Mouse (Mus musculus) cerebellum, adult 11-12 months (tissue): ENCODE results near the gene Klk7.

Experiments used
- DNase-seq: peaks from one replicate; pipeline ENCODE4 v3.0.0; 2022

Klk7 gene

DNA sequence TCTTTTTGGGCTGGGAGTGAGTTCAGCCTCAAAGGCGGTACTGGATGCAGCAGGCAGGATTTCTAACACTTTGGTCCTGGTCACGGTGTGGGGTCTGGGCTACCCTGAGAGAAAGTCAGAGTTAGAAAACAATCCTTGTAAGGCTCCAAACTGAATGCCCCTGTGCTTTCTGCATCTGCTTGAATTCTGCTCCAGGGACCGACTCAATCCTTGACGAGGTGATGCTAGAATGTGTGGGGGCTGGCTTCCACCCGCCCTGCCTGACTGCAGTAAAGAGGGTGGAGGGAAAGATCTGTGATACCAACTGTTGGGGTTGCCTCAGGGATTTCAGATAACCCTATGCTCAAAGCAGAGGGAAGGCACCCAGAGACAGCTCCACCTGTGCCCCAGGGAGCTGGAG lies at the start of gene Klk7:
Klk7 (plus strand) TSS at position 301 of the 400 bp plus-strand sequence.
- DNase-seq: no peak

GRCm38 (mm10) chr7:43766484-43766883 lies 44.6 kb upstream of the Klk7 start:
- DNase-seq: no peak

GRCm38 (mm10) chr7:43768597-43768996 lies 42.5 kb upstream of the Klk7 start, which contains the start of gene Klk12:
Gene Klk12 (plus strand): TSS chr7:43768897.
- no peak for DNase-seq

DNA sequence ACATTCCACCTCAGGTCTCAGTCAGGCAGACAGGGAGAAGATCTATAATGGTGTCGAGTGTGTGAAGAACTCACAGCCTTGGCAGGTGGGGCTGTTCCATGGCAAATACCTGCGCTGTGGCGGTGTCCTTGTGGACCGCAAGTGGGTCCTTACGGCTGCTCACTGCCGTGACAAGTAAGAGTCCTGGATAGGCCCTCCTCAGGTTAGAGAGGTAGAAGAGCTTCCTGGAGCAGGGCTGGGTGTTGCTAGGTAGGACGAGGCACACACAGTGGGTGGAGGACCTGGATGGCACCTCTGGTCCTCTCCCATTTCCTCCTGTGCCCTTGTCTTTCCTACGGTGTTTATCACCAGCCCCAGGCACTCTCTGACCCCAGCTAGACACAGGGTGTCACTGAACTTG lies 41.5 kb upstream of the Klk7 start:
- no peak for DNase-seq

- DNase-seq: no peak
These were observed 40.4 kb upstream of the Klk7 start for GRCm38 (mm10) chr7:43770701-43771100.

- no peak for DNase-seq
These were observed 39.2 kb upstream of the Klk7 start for GRCm38 (mm10) chr7:43771916-43772315.

DNA sequence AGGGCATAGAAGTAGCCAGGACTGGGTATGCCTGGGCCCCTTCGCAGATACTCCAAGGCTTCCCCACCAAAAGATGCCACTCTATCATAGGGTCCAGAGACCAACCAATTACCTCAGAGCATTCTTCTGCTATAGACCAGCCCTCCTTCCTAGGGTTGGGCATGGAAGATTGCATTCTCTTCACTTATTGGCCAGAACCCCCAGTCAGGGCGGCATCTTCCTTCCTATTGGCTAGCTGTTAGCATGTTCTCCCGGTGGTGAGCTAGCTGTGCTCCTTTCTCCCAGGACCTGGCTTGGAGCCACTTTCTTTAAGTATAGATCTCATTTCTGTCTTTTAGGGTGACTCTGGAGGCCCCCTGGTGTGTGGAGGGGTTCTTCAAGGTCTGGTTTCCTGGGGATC lies 38.2 kb upstream of the Klk7 start:
- no peak for DNase-seq

DNA sequence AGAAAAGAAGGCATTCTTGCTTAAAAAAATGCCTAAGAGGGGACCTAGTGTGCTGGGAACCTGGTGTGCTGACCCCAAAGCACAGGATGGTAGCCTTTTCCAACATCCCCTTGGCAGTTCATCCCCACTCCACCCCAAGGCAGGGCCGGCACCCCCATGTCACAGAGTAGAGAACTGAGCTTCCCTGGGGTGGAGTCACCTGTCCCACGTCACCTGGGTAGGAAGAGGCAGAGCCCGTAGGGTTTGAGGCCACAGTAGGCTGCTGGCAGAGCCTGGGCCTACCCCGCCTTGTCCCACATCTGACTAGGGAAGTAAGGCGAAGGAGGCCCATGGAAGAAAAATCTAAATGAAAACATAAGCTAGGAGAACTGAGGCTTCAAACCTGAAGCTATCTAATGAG lies 36.7 kb upstream of the Klk7 start, which contains the start of gene Klk11:
Klk11 (plus strand) TSS at position 241 of the 400 bp plus-strand sequence.
- DNase-seq: no peak

DNA sequence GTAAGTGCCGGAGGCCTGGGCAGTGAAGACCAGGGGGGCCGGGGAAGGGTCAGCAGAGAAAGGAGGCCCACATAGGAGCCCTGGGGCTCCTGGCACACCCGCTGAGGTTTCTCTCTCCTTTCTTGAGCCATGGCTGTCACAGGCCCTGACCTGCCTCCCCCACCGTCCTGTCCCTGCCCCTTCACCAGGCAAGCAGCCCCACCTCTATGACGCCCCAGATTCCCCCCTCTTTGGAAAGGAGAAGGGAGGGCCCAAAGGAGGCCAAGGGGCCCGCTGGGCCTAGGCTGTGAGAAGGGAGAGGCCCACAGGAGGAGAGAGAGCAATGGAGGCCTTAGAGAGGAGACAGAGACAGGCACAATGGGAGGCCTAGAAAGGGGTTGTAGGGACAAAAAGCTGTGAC lies 36.3 kb upstream of the Klk7 start:
- no peak for DNase-seq

- no peak for DNase-seq
These were observed 35.6 kb upstream of the Klk7 start for GRCm38 (mm10) chr7:43775311-43776057.

GRCm38 (mm10) chr7:43776506-43776905 lies 34.6 kb upstream of the Klk7 start:
- no peak for DNase-seq

DNA sequence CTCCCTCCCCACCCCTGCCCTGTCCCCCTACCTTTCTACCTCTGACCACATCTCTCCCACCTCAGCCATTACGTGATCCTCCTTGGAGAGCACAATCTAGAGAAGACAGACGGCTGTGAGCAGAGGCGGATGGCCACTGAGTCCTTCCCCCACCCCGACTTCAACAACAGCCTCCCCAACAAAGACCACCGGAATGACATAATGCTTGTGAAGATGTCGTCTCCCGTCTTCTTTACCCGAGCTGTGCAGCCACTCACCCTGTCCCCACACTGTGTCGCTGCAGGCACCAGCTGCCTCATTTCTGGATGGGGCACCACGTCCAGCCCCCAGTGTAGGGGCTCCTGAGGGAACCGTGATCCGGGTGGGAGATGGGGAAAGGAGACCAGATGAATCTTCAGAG lies 33.7 kb upstream of the Klk7 start:
- no peak for DNase-seq

DNA sequence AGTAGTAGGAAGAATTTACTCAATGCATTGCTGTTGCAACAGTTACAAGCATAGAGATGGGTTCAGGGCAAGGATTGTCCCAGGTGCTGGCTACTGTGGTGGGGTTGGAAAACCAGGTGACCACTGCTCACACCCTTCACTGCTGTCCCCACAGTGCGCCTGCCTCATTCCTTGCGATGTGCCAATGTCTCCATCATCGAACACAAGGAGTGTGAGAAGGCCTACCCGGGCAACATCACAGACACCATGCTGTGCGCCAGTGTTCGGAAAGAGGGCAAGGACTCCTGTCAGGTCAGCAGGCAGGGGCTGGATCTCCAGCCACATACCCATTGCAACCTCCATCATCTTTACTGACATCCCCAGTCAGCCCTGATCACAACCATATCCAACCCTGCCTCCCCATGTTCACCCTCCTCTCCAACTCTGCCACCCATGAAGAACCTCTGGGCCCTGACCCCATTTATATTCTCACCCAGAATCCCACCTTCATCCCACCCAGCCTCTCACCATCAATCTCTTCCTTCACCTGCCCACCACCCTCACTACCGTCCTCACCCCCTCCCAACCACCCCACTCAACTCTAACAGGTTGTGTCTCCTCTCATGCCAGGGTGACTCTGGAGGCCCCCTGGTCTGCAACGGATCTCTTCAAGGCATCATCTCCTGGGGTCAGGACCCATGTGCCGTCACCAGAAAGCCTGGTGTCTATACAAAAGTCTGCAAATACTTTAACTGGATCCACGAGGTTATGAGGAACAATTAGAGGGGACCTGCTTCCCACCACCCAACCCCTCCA lies 32.7 kb upstream of the Klk7 start:
- no peak for DNase-seq

DNA sequence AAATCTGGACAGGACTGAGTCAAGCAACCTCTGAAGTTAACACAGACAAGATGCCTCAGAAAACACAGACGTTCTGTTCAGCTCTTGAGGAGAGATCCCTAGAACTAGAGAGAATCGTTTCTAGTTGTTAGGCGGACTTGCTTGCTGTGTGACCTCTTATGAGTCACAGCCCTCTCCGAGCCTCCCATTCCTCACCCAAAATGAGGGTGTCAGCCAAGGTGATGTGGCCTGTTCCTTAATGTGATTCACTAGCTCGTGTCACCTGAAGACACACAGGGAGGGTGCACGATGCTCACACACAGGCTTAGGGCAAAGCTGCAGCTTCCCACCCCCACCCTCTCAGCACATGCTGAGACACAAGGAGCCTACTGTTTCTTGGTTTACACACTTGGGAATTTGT lies 30.9 kb upstream of the Klk7 start:
- no peak for DNase-seq

DNA sequence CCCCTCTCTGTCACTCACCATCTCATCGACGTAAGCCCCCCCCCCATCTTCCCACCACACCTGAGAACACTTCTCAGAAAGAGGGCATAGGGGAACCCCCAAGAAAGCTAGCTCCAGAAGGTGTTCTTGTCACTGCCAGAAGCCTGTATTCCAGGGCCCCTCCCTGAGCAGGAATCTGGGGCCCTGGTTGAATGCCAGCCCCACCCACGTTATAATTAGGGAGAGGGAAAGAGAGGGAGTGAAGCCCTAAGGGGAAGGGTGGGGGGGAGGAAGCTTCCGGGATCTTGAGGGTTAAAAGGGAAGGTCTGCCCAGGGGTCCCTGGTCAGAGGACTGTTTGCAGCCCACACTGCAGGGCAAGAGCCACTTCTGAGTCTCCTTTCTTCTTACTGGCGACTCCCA lies 30.3 kb upstream of the Klk7 start, which contains the start of gene Klk10:
Klk10 (plus strand) TSS at position 290 of the 400 bp plus-strand sequence.
- no peak for DNase-seq

- no peak for DNase-seq
These were observed 29.6 kb upstream of the Klk7 start for GRCm38 (mm10) chr7:43781541-43781940.

- no peak for DNase-seq
These were observed 28.5 kb upstream of the Klk7 start for GRCm38 (mm10) chr7:43782275-43783265.

- no peak for DNase-seq
These were observed 25.8 kb upstream of the Klk7 start for GRCm38 (mm10) chr7:43785286-43785685.

- DNase-seq: no peak
These were observed 23.0 kb upstream of the Klk7 start for GRCm38 (mm10) chr7:43788096-43788495.

GRCm38 (mm10) chr7:43789295-43789694 lies 21.8 kb upstream of the Klk7 start:
- DNase-seq: no peak

DNA sequence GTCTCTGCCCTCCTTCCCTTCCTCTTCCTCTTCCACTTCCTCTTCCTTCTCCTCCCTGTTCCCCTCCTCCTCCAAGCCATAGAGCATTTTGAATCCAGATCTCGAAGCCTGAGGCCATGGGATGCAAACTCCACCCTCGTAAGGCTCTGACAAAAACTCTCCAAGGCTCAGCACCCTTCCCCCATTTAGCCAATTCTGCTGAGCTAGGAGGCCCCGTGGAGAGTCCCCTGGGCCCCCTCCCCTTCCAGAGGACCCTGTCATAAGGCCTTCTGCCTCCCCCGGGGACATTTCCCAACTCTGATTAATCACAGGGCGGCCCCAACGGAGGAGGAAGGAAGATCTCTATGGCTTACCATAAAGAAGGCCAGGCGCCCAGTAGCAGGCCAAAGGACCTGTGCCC lies 19.5 kb upstream of the Klk7 start, which contains the start of gene Klk9:
Klk9 (plus strand) TSS at position 301 of the 400 bp plus-strand sequence.
- no peak for DNase-seq

DNA sequence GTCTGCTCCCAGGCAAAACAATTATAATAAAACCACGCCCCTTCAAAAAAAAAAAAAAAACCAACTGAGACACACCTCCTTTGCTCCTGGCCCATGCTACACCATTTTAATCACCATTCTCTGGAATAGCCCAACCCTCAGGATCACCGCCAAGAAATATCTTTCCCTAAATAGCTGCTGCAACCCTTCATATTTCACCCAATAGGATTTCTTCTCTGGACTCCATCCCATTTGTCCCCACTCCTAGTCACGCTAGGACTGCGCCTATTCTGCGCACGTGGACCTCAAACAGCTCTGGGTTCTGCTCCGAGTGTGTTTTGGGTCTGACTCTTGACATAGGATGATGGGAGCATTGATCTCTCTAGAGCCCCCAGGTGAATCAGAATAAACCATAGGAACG lies 14.7 kb upstream of the Klk7 start:
- DNase-seq: no peak

GRCm38 (mm10) chr7:43797333-43797769 lies 13.7 kb upstream of the Klk7 start, which contains the start of gene Klk8:
Gene Klk8 (plus strand): TSS chr7:43797577.
- DNase-seq: no peak
